Mouse (Mus musculus) gastrocnemius, postnatal 4 days (tissue): ENCODE measurements around the gene Tmem14a. TPM values are rescaled to one million over a fixed set of nuclear protein-coding genes. Genes with fewer than 3 reads are reported as not detected.
"Not testable (repeated sequence)": the region's sequence is repeated elsewhere in the genome, so short reads cannot be mapped to it uniquely, and the experiment has no call there.

Experiments
- DNase-seq, 2 experiments: peaks; one replicate each; pipeline ENCODE4 v3.0.0; 2021 to 2022; ENCODE audit warnings: low spot score in 2 of 2, mixed read lengths in 2 of 2
- total RNA-seq, 2 experiments: library from RNA; stranded (reverse); gene quantifications; 2 replicates each; pipeline ENCODE4 v1.2.3; 2021

Gene Tmem14a
- total RNA-seq, 2 experiments from 2014 or later: 2.1 to 2.6 TPM

DNA sequence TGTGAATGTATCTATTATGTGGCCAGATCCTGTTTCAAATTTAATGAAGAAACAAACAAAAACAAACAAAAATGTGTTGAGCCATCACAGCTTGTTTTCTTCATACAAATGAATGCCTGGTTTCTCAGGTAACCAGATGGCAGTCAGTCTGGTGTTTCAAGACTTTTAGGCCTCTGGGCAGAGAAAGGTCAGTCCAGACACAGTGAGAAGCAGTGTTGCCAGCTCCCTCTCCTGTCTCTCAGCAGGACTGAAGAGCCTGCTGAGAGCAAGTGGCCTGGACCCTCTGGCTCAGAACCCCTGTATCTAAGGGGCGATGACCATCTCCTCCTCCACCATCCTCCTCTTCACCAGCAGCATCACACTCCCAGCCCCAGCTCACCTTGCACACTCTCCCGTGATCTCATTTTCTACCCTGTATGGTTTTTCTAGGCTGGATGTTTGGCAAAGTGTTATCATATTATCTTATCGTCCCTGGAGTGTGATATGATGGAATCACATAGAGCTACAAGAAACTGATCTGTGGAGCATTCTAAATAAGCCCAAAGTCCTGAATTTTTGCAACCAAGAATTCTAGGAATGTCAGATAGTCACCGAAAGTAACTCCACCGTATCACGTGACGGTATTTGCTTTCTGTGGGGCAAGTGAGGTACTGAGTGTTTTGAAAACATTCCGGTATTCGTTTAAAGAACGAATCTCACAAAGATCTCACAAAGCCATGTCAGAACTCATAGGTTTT, 34.4 kb downstream of the Tmem14a start:
- DNase-seq: no peak

GRCm38 (mm10) chr1:21253303-21253650, 34.9 kb downstream of the Tmem14a start:
- DNase-seq: no peak

GRCm38 (mm10) chr1:21253856-21254255, 35.5 kb downstream of the Tmem14a start:
- no peak for DNase-seq

- no peak for DNase-seq
Observed at GRCm38 (mm10) chr1:21255625-21256345, 37.4 kb downstream of the Tmem14a start.

- no peak for DNase-seq
Observed at GRCm38 (mm10) chr1:21256391-21256790, 38.0 kb downstream of the Tmem14a start.

- DNase-seq: no peak
Observed at GRCm38 (mm10) chr1:21256871-21257270, 38.5 kb downstream of the Tmem14a start.

DNA sequence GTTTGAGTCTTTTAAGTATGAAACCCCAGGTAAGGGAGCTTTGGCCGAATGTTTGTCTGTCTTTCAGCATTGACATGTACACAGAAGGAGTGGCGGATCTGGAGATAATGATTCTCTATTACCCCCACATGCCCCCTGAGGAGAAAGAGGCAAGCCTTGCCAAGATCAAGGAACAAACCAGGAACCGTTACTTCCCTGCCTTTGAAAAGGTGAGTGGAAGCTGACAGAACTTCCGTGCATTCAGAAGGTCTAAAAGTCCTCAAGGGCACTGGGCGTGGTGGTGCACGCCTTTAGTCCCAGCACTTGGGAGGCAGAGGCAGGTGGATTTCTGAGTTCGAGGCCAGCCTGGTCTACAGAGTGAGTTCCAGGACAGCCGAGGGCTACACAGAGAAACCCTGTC, 41.6 kb downstream of the Tmem14a start:
- DNase-seq: not testable (repeated sequence)

- DNase-seq: no peak
Observed at GRCm38 (mm10) chr1:21262401-21262800, 44.0 kb downstream of the Tmem14a start.

DNA sequence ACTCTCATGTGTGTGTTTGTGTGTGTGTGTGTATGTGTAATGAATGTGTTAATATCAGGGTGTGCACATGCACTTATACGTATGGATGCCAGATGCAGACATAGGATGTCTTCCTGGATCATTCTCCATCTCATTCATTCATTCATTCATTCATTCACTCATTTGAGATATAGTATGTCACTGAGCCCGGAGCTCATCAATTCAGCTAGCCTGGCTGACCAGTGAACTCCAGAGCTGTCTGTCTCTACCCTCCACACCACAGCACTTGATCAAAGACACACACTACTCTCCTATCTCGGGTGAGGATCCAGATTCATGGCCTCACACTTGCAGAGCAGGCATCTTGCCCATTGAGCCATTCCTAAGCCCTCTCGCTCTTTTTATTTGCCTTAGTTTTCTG, 45.6 kb downstream of the Tmem14a start:
- DNase-seq: no peak

DNA sequence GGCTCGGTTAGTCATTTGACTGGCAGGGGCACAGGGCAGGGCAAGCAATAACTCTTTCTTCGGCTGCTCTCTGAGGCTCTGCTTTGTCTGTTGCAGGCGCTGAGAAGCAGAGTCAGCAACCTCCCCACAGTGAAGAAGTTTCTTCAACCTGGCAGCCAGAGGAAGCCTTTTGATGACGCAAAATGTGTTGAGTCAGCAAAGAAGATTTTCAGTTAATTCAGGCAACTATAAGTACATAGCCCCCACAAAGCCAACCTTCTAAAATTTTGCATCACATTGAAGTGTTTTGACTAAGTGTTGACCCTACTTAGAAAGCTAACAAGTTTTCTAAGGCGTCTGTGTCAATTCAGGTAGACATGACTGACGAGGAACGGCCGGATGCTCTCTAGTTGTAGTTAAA, 46.4 kb downstream of the Tmem14a start:
- no peak for DNase-seq

DNA sequence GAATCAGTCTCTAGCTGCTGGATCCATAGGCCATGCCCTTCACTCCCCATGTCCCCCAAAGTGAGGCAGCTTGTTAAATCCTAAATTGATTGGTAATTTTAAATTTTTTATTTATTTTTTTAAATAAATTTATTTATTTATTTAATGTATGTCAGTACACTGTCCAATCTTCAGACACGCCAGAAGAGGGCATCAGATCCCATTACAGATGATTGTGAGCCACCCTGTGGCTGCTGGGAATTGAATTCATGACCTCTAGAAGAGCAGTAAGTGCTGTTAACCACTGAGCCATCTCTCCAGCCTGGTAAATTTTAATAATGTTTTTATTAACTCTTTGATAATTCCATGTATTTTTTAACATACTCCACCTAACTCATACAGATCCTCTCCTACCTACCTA, 48.4 kb downstream of the Tmem14a start:
- DNase-seq: no peak

DNA sequence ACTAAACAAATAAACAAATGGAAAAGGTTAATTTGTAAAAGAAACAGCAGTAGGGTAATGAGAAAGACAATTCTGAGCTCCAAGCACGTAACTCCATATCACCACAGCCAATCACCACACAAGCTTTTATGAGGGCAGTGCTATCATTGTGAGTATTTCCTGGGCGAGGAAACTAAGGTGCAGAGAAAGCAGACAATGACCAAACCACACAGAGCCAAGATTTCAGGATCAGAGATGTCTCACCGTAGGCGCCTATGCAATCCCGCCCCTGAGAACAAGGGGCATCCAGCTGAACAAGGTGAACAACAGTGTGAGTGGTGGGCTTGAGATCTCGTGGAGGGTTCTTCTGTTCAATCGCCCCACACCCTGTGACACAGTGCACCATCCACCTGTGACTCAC, 49.1 kb downstream of the Tmem14a start:
- not testable (repeated sequence) for DNase-seq

GRCm38 (mm10) chr1:21271343-21272055, 53.1 kb downstream of the Tmem14a start:
- peak; percentile 67 to 76 for DNase-seq

- no peak for DNase-seq
Observed at GRCm38 (mm10) chr1:21272056-21272431, 53.7 kb downstream of the Tmem14a start.

GRCm38 (mm10) chr1:21273091-21273490, 54.7 kb downstream of the Tmem14a start:
- DNase-seq: no peak

DNA sequence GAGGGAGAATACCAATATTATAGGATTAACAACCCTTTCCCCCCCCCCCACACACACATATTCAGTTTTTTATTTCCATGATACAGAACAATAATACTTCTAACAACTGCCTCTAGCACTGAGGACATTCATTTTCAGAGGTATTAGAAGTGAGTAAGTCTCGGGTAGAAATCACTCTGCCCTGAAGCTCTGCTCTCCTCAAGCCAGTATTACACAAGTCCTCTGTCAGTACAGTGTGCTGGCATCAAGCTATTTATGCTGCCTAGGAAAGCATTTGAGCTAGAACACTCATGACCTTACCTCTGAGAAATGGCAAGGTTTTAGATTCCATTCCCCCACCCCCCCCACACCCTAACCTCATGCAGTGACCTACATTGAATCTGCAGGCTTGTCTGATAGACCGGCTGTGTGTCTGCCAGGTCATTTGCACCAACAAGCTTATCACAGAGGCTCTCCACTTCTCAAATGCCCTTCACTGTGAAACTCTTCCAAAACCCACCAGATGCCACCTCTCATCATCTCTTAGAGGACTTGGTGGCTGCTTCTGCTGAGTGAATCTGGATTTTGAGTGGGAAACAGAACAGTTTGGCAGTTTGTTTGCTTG, 56.2 kb downstream of the Tmem14a start:
- DNase-seq: no peak

DNA sequence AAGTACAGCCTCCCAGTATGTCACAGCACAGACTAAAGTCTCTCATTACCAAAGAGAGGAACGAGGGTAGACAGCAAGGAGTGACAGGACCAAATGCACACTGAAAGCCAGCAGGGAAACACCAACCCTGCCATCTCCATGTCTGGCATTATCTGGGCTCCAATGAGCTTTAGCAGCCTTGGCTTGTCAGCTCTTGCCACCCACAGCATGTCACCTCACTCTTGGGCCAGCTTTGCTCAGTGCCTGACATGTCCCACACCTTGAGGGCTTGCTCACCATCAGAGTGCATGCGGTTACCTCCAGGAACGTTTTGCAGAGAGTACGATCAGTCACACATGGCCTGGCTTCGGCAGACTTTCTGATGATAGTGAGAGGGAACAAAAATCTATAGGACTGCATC, 57.0 kb downstream of the Tmem14a start:
- DNase-seq: not testable (repeated sequence)

DNA sequence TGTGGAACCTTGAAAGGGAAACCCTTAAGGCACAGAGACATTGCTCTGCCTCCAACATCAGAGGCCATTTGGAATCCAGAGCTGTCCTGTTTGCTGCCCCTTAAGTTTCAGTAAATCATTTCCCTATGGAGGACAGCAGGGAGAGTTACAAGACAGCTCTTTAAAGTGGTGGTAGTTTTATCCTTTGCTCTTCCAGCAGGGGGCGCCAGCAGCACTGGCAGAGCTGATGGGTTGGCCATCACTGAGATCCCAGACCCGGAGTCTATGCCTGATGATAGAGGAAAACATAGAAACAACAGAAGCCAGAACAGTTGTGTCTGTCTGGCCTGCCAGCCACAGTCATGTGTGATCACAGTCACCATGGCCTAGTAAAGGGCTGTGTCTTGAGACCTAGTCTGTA, 57.8 kb downstream of the Tmem14a start:
- DNase-seq: not testable (repeated sequence)
